9 mouse cellular contexts compared by ENCODE assay signal in the genomic region with DNA sequence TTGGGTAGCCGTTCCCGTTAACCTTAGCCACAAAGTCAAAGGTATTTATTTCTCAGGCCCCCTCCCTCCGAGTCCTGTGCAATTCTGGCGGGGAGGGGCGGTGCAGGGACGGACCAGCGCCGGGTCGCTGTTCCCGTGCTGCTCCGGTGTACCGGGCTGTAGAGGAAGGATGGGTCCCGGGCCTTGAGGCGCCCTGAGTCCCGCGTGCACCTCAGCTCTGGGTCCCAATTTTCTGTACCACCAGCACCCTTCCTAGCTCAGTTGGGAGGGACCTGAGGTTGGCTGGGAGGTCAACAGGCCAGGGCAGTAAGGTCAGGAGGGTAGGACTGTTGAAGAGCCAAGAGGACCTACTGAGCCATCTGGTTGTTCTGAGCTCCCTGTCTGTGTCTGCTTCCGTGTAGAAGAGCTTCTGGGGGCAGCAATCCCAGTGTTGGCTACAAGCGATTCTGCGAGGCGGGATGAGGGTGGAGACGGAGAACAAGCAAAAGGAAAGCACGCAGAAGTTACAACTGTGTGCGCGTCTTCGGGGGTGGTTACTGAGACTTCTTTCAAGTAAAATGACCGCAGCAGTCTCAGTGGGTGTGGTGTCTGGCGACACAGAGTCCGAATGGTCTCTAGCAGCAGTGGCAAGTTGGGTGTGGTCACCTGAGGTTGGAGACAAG. TPM values are rescaled to one million over a fixed set of nuclear protein-coding genes. Genes with fewer than 3 reads are reported as not detected.
DNase-seq lines count a peak whose midpoint lies in the region; ATAC-seq and TF ChIP-seq lines count a peak whose summit lies in the region.
"Had no signal": no experiment of that assay in that cellular context is flagged by ENCODE, and none has a peak within 500 bp of the region (broad histone marks: within the 10 kb centered on the region; RNA-seq: fewer than 3 reads in every experiment).

No protein-coding gene starts in this region.

- DNase-seq in gastrocnemius, adult 2 months = peak; percentile 58
- DNase-seq in gastrocnemius, postnatal 36 days = no peak
- DNase-seq in hindbrain, postnatal 0 days (ENCODE audit: low spot score) = peak; percentile 52
- peak; percentile 82 for DNase-seq in liver, adult 2 months (ENCODE audit: extremely low read depth, low read depth, low spot score)
- peak; percentile 66 for DNase-seq in midbrain, embryonic 14.5 days
- no peak for DNase-seq in thymus, postnatal 0 days (ENCODE audit: low spot score)

- H3K36me3 ChIP-seq in E14TG2a.4 (ENCODE audit: insufficient read depth, low read length) = peaks cover 9% of the 10 kb centered on the region; the same call in 1 of the 2 replicates
- peaks cover 27% of the 10 kb centered on the region for H3K36me3 ChIP-seq in embryonic facial prominence, embryonic 15.5 days
- H3K36me3 ChIP-seq in hindbrain, postnatal 0 days (ENCODE audit: insufficient read depth, low read length) = peaks cover 27% of the 10 kb centered on the region
- H3K36me3 ChIP-seq in liver, adult 2 months (ENCODE audit: control insufficient read depth, insufficient read depth, low read length) = peaks cover 16% of the 10 kb centered on the region
- H3K36me3 ChIP-seq in midbrain, embryonic 14.5 days (ENCODE audit: control insufficient read depth, insufficient read depth, low read length) = peaks cover 31% of the 10 kb centered on the region

- peak overlapping the region; percentile 95 for H3K4me2 ChIP-seq in embryonic facial prominence, embryonic 15.5 days (replicated peaks)
- H3K4me2 ChIP-seq in hindbrain, postnatal 0 days (ENCODE audit: low read depth, low read length) = peak overlapping the region; percentile 99
- H3K4me2 ChIP-seq in midbrain, embryonic 14.5 days (ENCODE audit: low read length) = peak overlapping the region; percentile 92

- H3K4me1 ChIP-seq in E14TG2a.4 (replicated peaks; ENCODE audit: low read depth, low read length) = peaks cover 29% of the 10 kb centered on the region
- H3K4me1 ChIP-seq in embryonic facial prominence, embryonic 15.5 days = peaks cover 8% of the 10 kb centered on the region
- H3K4me1 ChIP-seq in hindbrain, postnatal 0 days (ENCODE audit: insufficient read depth, low read length) = peaks cover 8% of the 10 kb centered on the region
- H3K4me1 ChIP-seq in liver, adult 2 months (ENCODE audit: control insufficient read depth, insufficient read depth, low read length) = peaks cover 39% of the 10 kb centered on the region
- peaks cover 15% of the 10 kb centered on the region for H3K4me1 ChIP-seq in midbrain, embryonic 14.5 days (ENCODE audit: control insufficient read depth, insufficient read depth, low read length)

- H3K9ac ChIP-seq in embryonic facial prominence, embryonic 15.5 days = peak overlapping the region; percentile 58
- peak overlapping the region; percentile 83 for H3K9ac ChIP-seq in hindbrain, postnatal 0 days (replicated peaks; ENCODE audit: low read length)
- peak overlapping the region; percentile 83 for H3K9ac ChIP-seq in liver, adult 2 months (ENCODE audit: low read depth, low read length)
- peak overlapping the region; percentile 89 for H3K9ac ChIP-seq in midbrain, embryonic 14.5 days (replicated peaks; ENCODE audit: low read length)

- peak; percentile 66 for ATAC-seq in embryonic facial prominence, embryonic 15.5 days (ENCODE audit: insufficient number of reproducible peaks, low FRiP score, low TSS enrichment, low read depth)
- peak; percentile 86; the same call in 1 of the 2 replicates for ATAC-seq in hindbrain, postnatal 0 days
- peak; percentile 82 for ATAC-seq in midbrain, embryonic 14.5 days (ENCODE audit: low FRiP score, low TSS enrichment)

- H3K27me3 ChIP-seq in E14TG2a.4 (ENCODE audit: insufficient read depth, low read length) = peaks cover 56% of the 10 kb centered on the region
- no peaks in the 10 kb centered on the region for H3K27me3 ChIP-seq in embryonic facial prominence, embryonic 15.5 days
- H3K27me3 ChIP-seq in hindbrain, postnatal 0 days (ENCODE audit: insufficient read depth, low read length) = no peaks in the 10 kb centered on the region
- H3K27me3 ChIP-seq in liver, adult 2 months (ENCODE audit: control insufficient read depth, insufficient read depth, low read length) = no peaks in the 10 kb centered on the region
- no peaks in the 10 kb centered on the region for H3K27me3 ChIP-seq in midbrain, embryonic 14.5 days (ENCODE audit: control insufficient read depth, insufficient read depth, low read length)

- intact Hi-C loops in gastrocnemius, adult 2 months (cut with DNase I) = no loop called here
- intact Hi-C loops in gastrocnemius, postnatal 36 days (cut with DNase I) = no loop called here

- peak overlapping the region; percentile 78 for H3K4me3 ChIP-seq in gastrocnemius, adult 2 months
- peak overlapping the region; percentile 83 for H3K4me3 ChIP-seq in E14TG2a.4 (replicated peaks; ENCODE audit: low read length)
- peak overlapping the region; percentile 74 for H3K4me3 ChIP-seq in embryonic facial prominence, embryonic 15.5 days (replicated peaks)
- peak overlapping the region; percentile 74 for H3K4me3 ChIP-seq in hindbrain, postnatal 0 days (ENCODE audit: low read length)
- peak overlapping the region; percentile 59 for H3K4me3 ChIP-seq in liver, adult 2 months (ENCODE audit: insufficient read depth, low read depth, low read length)
- peak overlapping the region; percentile 80 for H3K4me3 ChIP-seq in midbrain, embryonic 14.5 days (replicated peaks; ENCODE audit: low read depth, low read length)

- TF ChIP-seq CTCF in gastrocnemius, adult 2 months (IDR thresholded peaks at IDR 0.05) = no peak
- TF ChIP-seq CTCF in E14TG2a.4 (conservative IDR thresholded peaks at IDR 0.05; ENCODE audit: low read length) = no peak
- TF ChIP-seq CTCF in hindbrain, postnatal 0 days (IDR thresholded peaks at IDR 0.05; ENCODE audit: low read depth) = no peak
- no peak for TF ChIP-seq CTCF in liver, adult 2 months (IDR thresholded peaks at IDR 0.05; ENCODE audit: low read depth, low read length)

- peak; percentile 25; the same call in 1 of the 2 replicates for TF ChIP-seq POLR2A in liver, adult 2 months (IDR thresholded peaks at IDR 0.05; ENCODE audit: extremely low read depth, insufficient read depth, low read length)

- peak overlapping the region; percentile 96 for H3K27ac ChIP-seq in gastrocnemius, adult 2 months
- H3K27ac ChIP-seq in embryonic facial prominence, embryonic 15.5 days (replicated peaks) = peak overlapping the region; percentile 78
- H3K27ac ChIP-seq in hindbrain, postnatal 0 days = peak overlapping the region; percentile 94
- H3K27ac ChIP-seq in liver, adult 2 months (replicated peaks; ENCODE audit: insufficient read depth, low read depth, low read length) = peak overlapping the region; percentile 90
- H3K27ac ChIP-seq in midbrain, embryonic 14.5 days (replicated peaks; ENCODE audit: low read depth, low read length) = peak overlapping the region; percentile 92

- no peaks in the 10 kb centered on the region for H3K9me3 ChIP-seq in E14TG2a.4 (ENCODE audit: low read length)
- peaks cover 8% of the 10 kb centered on the region for H3K9me3 ChIP-seq in embryonic facial prominence, embryonic 15.5 days (replicated peaks)
- H3K9me3 ChIP-seq in hindbrain, postnatal 0 days (ENCODE audit: low read length) = 0 out of 2 replicates have a peak, but pooled peaks cover under 1% of the 10 kb centered on the region
- peaks cover 8% of the 10 kb centered on the region for H3K9me3 ChIP-seq in midbrain, embryonic 14.5 days (ENCODE audit: control insufficient read depth, low read length)

- 1% methylated on average over 28 of the region's 28 CpGs for WGBS in embryonic facial prominence, embryonic 15.5 days
- WGBS in hindbrain, postnatal 0 days = under 1% methylated on average over 28 of the region's 28 CpGs
- under 1% methylated on average over 28 of the region's 28 CpGs for WGBS in liver, adult 2 months
- 2% methylated on average over 28 of the region's 28 CpGs for WGBS in midbrain, embryonic 14.5 days

- H3K79me2 ChIP-seq in liver, adult 2 months (ENCODE audit: control insufficient read depth, insufficient read depth, low read length) = peaks cover 10% of the 10 kb centered on the region

RNA-seq across cellular contexts. Expression of a gene that starts 0.3 kb away (rescaled TPM):
- total RNA-seq in gastrocnemius, adult 2 months (2021) = 1 to 10 TPM; 8.0 to 10.0 TPM
- 1 to 10 TPM; 5.9 to 6.4 TPM for total RNA-seq in gastrocnemius, postnatal 36 days (2021)
- polyA plus RNA-seq in embryonic facial prominence, embryonic 15.5 days (2015; fragmentation: Nextera tagmentation; extraction: Ambion mirVana) = 5.9 TPM in 2 replicates
- total RNA-seq in hindbrain, postnatal 0 days (2014; rRNA removed) = 11.6 and 13.5 TPM in 2 replicates
- 7.2 and 8.8 TPM in 2 replicates for polyA plus RNA-seq in hindbrain, postnatal 0 days (2015; fragmentation: Nextera tagmentation; extraction: Ambion mirVana)
- total RNA-seq in liver, adult 2 months (2014; rRNA removed) = 0.83 and 1.5 TPM in 2 replicates
- 2.0 and 2.4 TPM in 2 replicates for polyA plus RNA-seq in liver, adult 2 months (2012; rRNA removed)
- polyA plus RNA-seq in midbrain, embryonic 14.5 days (2014; fragmentation: Nextera tagmentation; extraction: Ambion mirVana) = 14.6 and 17.5 TPM in 2 replicates
- 6.8 and 6.9 TPM in 2 replicates for polyA plus RNA-seq in thymus, postnatal 0 days (2015; fragmentation: Nextera tagmentation; extraction: Ambion mirVana)

RNA-seq across cellular contexts. Expression of a gene that starts 8.5 kb away (rescaled TPM):
- not detected for total RNA-seq in gastrocnemius, adult 2 months (2021)
- total RNA-seq in gastrocnemius, postnatal 36 days (2021) = 1 to 10 TPM in 1 of 2 experiments, not detected in 1; 2.1 TPM
- polyA plus RNA-seq in embryonic facial prominence, embryonic 15.5 days (2015; fragmentation: Nextera tagmentation; extraction: Ambion mirVana) = not detected in 2 replicates
- total RNA-seq in hindbrain, postnatal 0 days (2014; rRNA removed) = not detected in 2 replicates
- polyA plus RNA-seq in hindbrain, postnatal 0 days (2015; fragmentation: Nextera tagmentation; extraction: Ambion mirVana) = 0.54 TPM in 1 of 2 replicates, not detected in the other
- not detected in 2 replicates for total RNA-seq in liver, adult 2 months (2014; rRNA removed)
- polyA plus RNA-seq in liver, adult 2 months (2012; rRNA removed) = not detected in 2 replicates
- polyA plus RNA-seq in midbrain, embryonic 14.5 days (2014; fragmentation: Nextera tagmentation; extraction: Ambion mirVana) = 0.94 TPM in 1 of 2 replicates, not detected in the other
- polyA plus RNA-seq in thymus, postnatal 0 days (2015; fragmentation: Nextera tagmentation; extraction: Ambion mirVana) = not detected in 2 replicates
- total RNA-seq: layer of hippocampus, postnatal 36 days had no signal

RNA-seq across cellular contexts. Expression of a gene that starts 8.5 kb away (rescaled TPM):
- total RNA-seq in gastrocnemius, adult 2 months (2021) = 10 to 100 TPM; 27.8 to 33.5 TPM
- total RNA-seq in gastrocnemius, postnatal 36 days (2021) = 10 to 100 TPM; 19.4 to 29.3 TPM
- 26.6 and 28.6 TPM in 2 replicates for polyA plus RNA-seq in embryonic facial prominence, embryonic 15.5 days (2015; fragmentation: Nextera tagmentation; extraction: Ambion mirVana)
- total RNA-seq in hindbrain, postnatal 0 days (2014; rRNA removed) = 83.1 and 86.9 TPM in 2 replicates
- 40.6 and 41.2 TPM in 2 replicates for polyA plus RNA-seq in hindbrain, postnatal 0 days (2015; fragmentation: Nextera tagmentation; extraction: Ambion mirVana)
- total RNA-seq in liver, adult 2 months (2014; rRNA removed) = 31.1 and 47.2 TPM in 2 replicates
- polyA plus RNA-seq in liver, adult 2 months (2012; rRNA removed) = 73.6 and 74.7 TPM in 2 replicates
- 44.3 and 47.0 TPM in 2 replicates for polyA plus RNA-seq in midbrain, embryonic 14.5 days (2014; fragmentation: Nextera tagmentation; extraction: Ambion mirVana)
- polyA plus RNA-seq in thymus, postnatal 0 days (2015; fragmentation: Nextera tagmentation; extraction: Ambion mirVana) = 15.5 and 15.6 TPM in 2 replicates

RNA-seq across cellular contexts. Expression of a gene that starts 12.8 kb away (rescaled TPM):
- not detected for total RNA-seq in gastrocnemius, adult 2 months (2021)
- total RNA-seq in gastrocnemius, postnatal 36 days (2021) = not detected
- not detected in 2 replicates for polyA plus RNA-seq in embryonic facial prominence, embryonic 15.5 days (2015; fragmentation: Nextera tagmentation; extraction: Ambion mirVana)
- total RNA-seq in hindbrain, postnatal 0 days (2014; rRNA removed) = not detected in 2 replicates
- not detected in 2 replicates for polyA plus RNA-seq in hindbrain, postnatal 0 days (2015; fragmentation: Nextera tagmentation; extraction: Ambion mirVana)
- not detected in 2 replicates for total RNA-seq in liver, adult 2 months (2014; rRNA removed)
- not detected in 2 replicates for polyA plus RNA-seq in liver, adult 2 months (2012; rRNA removed)
- polyA plus RNA-seq in midbrain, embryonic 14.5 days (2014; fragmentation: Nextera tagmentation; extraction: Ambion mirVana) = not detected in 2 replicates
- 0.48 TPM in 1 of 2 replicates, not detected in the other for polyA plus RNA-seq in thymus, postnatal 0 days (2015; fragmentation: Nextera tagmentation; extraction: Ambion mirVana)
- total RNA-seq: layer of hippocampus, postnatal 36 days had no signal

RNA-seq across cellular contexts. Expression of a gene that starts 24.4 kb away (rescaled TPM):
- under 1 TPM; 0.38 to 0.50 TPM for total RNA-seq in gastrocnemius, adult 2 months (2021)
- under 1 TPM; 0.25 to 0.48 TPM for total RNA-seq in gastrocnemius, postnatal 36 days (2021)
- 1.3 and 1.5 TPM in 2 replicates for polyA plus RNA-seq in embryonic facial prominence, embryonic 15.5 days (2015; fragmentation: Nextera tagmentation; extraction: Ambion mirVana)
- total RNA-seq in hindbrain, postnatal 0 days (2014; rRNA removed) = 53.3 and 54.9 TPM in 2 replicates
- polyA plus RNA-seq in hindbrain, postnatal 0 days (2015; fragmentation: Nextera tagmentation; extraction: Ambion mirVana) = 29.3 and 30.2 TPM in 2 replicates
- total RNA-seq in liver, adult 2 months (2014; rRNA removed) = under 0.01 TPM in 2 replicates
- 0.06 and 0.10 TPM in 2 replicates for polyA plus RNA-seq in liver, adult 2 months (2012; rRNA removed)
- polyA plus RNA-seq in midbrain, embryonic 14.5 days (2014; fragmentation: Nextera tagmentation; extraction: Ambion mirVana) = 14.2 and 17.8 TPM in 2 replicates
- 2.0 and 2.3 TPM in 2 replicates for polyA plus RNA-seq in thymus, postnatal 0 days (2015; fragmentation: Nextera tagmentation; extraction: Ambion mirVana)

Comparison
In these comparisons a context has a peak if more than half of its experiments do, and no peak if none do; other contexts are left out.
1. DNase-seq: peak in gastrocnemius, adult 2 months (single experiment), hindbrain, postnatal 0 days (single experiment), liver, adult 2 months (single experiment) and midbrain, embryonic 14.5 days (single experiment); none in gastrocnemius, postnatal 36 days (0 of 2) and thymus, postnatal 0 days (single experiment).
2. Peak in every context shown above with its lines, with median percentiles within 50 percentile points of each other: H3K27ac ChIP-seq, H3K4me3 ChIP-seq, ATAC-seq, H3K4me2 ChIP-seq and H3K9ac ChIP-seq.